Mouse (Mus musculus): ENCODE results near the gene Prnd. TPM values are rescaled to one million over a fixed set of nuclear protein-coding genes. Genes with fewer than 3 reads are reported as not detected.

Prnd gene
- polyA plus RNA-seq, 1 experiment from 2014 or later: 13.7 TPM

DNA sequence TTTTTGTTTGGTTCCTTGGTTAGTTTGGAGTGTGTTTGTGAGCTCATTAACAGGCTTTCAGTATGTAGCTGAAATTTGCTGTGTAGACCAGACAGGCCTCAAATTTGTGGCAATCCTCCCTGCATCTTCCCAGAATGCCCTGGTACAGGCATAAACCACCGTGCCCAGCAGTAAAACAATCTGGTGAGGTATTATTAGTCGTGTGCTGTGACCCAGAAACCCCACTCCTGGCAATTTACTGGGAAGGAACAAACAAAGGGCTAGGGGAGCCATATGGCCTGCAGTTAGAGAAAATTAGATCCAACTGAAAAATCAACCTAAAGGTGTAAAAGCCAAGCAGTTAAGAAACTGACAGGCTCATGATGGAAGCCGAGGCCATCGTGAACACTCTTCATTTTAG is 39.3 kb upstream of the Prnd start:
- no peak overlapping the region for H3K4me3 ChIP-seq
- peaks cover 18% of the 10 kb centered on the region for H3K4me1 ChIP-seq
- H3K36me3 ChIP-seq: no peaks in the 10 kb centered on the region
- H3K27me3 ChIP-seq (ENCODE audit: low read depth, poor library complexity, severe bottlenecking): peaks cover 12% of the 10 kb centered on the region; the same call in 1 of the 2 replicates
- DNase-seq (ENCODE audit: low spot score): no peak
- no peaks in the 10 kb centered on the region for H3K9me3 ChIP-seq (replicated peaks)
- WGBS: 20% methylated on average over 4 of the region's 4 CpGs
- H3K27ac ChIP-seq: peak overlapping the region; percentile 36; the same call in 1 of the 2 replicates

- Histone ChIP-seq H3K27me3 (ENCODE audit: low read depth, poor library complexity, severe bottlenecking) (peaks cover 12% of the 10 kb centered on the region; the same call in 1 of the 2 replicates), H3K27ac (no peak overlapping the region), H3K36me3 (0 out of 2 replicates have a peak, but pooled peaks cover 3% of the 10 kb centered on the region), H3K4me1 (peaks cover 18% of the 10 kb centered on the region), H3K9me3 (replicated peaks) (no peaks in the 10 kb centered on the region), H3K4me3 (no peak overlapping the region)
- no peak for DNase-seq (ENCODE audit: low spot score)
- 83% methylated on average over 8 of the region's 8 CpGs for WGBS
These were observed 38.0 kb upstream of the Prnd start for GRCm38 (mm10) chr2:131912526-131913258.

DNA sequence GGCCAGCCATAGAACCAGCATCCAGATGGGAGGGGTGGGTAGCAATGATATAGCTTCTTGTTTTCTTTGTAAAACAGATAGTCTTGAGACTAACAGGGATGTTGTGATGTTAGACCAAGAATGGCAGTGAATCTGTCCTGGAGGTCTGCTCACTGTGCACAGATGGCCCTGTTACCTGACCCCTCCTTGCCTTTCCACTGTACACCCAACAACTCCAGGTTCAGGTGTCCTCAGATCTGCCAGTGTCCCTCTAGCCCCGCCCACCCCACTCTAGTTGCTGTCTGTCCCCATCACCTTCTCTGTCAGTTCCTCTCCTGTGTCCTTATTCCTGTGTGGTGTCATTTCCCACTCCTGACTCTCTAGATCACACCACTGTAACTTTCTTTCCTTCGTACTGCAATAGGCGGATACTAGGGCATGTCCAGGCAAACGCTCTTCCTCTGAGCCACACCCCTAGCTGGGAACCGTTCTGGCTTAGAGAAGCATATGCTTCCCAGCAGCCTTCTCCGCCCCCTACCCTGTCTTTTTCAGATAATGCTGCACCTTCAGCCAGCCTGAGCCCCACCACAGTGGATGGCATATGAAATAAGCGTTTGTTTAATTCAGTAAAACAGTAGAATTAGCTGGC is 18.3 kb upstream of the Prnd start:
- peaks cover 4% of the 10 kb centered on the region; the same call in 1 of the 2 replicates for H3K36me3 ChIP-seq
- no peak overlapping the region for H3K4me3 ChIP-seq
- DNase-seq (ENCODE audit: low spot score): no peak
- no peaks in the 10 kb centered on the region for H3K27me3 ChIP-seq (ENCODE audit: low read depth, poor library complexity, severe bottlenecking)
- H3K9me3 ChIP-seq (replicated peaks): no peaks in the 10 kb centered on the region
- 71% methylated on average over 7 of the region's 7 CpGs for WGBS
- H3K27ac ChIP-seq: no peak overlapping the region
- no peaks in the 10 kb centered on the region for H3K4me1 ChIP-seq

DNA sequence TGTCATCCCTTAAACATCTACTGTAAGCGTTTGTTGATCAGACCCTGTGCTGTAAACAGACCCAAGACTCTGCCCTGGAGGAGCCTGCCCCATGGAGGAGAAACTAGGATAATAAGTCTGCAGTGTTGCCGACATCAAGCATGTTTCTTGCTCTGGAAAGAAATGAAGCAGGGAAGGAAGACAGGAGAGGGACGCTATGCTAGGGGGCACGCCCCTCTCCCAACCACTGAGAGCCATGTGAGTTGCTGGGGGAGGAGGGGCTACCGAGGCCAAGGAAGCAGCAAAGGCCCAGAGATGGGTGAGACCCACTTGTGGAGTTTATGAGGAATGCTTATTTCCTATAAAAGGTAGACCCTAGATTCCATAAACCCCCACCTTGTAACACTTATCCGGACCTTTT is 17.6 kb upstream of the Prnd start:
- no peak for DNase-seq (ENCODE audit: low spot score)
- Histone ChIP-seq H3K27me3 (ENCODE audit: low read depth, poor library complexity, severe bottlenecking) (no peaks in the 10 kb centered on the region), H3K4me3 (no peak overlapping the region), H3K9me3 (replicated peaks) (no peaks in the 10 kb centered on the region), H3K4me1 (no peaks in the 10 kb centered on the region), H3K27ac (no peak overlapping the region), H3K36me3 (peaks cover 4% of the 10 kb centered on the region; the same call in 1 of the 2 replicates)
- WGBS: 52% methylated on average over 6 of the region's 6 CpGs

- Histone ChIP-seq H3K36me3 (peaks cover 4% of the 10 kb centered on the region; the same call in 1 of the 2 replicates), H3K4me1 (no peaks in the 10 kb centered on the region), H3K9me3 (replicated peaks) (no peaks in the 10 kb centered on the region), H3K27ac (no peak overlapping the region), H3K4me3 (no peak overlapping the region), H3K27me3 (ENCODE audit: low read depth, poor library complexity, severe bottlenecking) (no peaks in the 10 kb centered on the region)
- DNase-seq (ENCODE audit: low spot score): no peak
- WGBS: 74% methylated on average over 3 of the region's 3 CpGs
These were observed 17.1 kb upstream of the Prnd start for GRCm38 (mm10) chr2:131933598-131933997.

DNA sequence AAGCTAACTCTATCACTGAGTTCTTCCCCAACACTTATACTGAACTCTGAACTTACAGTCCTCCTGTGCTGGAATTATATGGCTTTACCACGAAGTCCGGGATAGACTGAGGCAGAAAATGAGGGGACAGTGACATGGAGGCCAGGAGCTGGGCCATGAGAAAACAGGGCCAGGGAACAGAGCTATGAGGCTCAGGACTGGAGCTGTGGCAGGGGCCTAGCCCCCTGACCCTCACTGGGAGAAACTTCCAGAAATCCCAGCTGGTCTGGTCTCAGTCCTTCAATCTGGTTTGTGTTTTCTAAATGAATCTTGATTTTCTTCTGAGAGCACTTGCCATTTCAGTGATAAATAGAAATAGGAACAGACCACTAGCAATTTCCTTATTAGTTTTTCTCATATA is 16.4 kb upstream of the Prnd start:
- Histone ChIP-seq H3K4me3 (no peak overlapping the region), H3K36me3 (peaks cover 4% of the 10 kb centered on the region; the same call in 1 of the 2 replicates), H3K9me3 (replicated peaks) (no peaks in the 10 kb centered on the region), H3K27ac (no peak overlapping the region), H3K27me3 (ENCODE audit: low read depth, poor library complexity, severe bottlenecking) (no peaks in the 10 kb centered on the region), H3K4me1 (no peaks in the 10 kb centered on the region)
- no peak for DNase-seq (ENCODE audit: low spot score)
- WGBS: 83% methylated on average over 2 of the region's 2 CpGs

- WGBS: 82% methylated on average over 10 of the region's 10 CpGs
- DNase-seq (ENCODE audit: low spot score): no peak
- no peaks in the 10 kb centered on the region for H3K27me3 ChIP-seq (ENCODE audit: low read depth, poor library complexity, severe bottlenecking)
- no peaks in the 10 kb centered on the region for H3K4me1 ChIP-seq
- peaks cover 4% of the 10 kb centered on the region; the same call in 1 of the 2 replicates for H3K36me3 ChIP-seq
- H3K4me3 ChIP-seq: no peak overlapping the region
- no peaks in the 10 kb centered on the region for H3K9me3 ChIP-seq (replicated peaks)
- H3K27ac ChIP-seq: no peak overlapping the region
These were observed 15.1 kb upstream of the Prnd start for GRCm38 (mm10) chr2:131935390-131936105.

DNA sequence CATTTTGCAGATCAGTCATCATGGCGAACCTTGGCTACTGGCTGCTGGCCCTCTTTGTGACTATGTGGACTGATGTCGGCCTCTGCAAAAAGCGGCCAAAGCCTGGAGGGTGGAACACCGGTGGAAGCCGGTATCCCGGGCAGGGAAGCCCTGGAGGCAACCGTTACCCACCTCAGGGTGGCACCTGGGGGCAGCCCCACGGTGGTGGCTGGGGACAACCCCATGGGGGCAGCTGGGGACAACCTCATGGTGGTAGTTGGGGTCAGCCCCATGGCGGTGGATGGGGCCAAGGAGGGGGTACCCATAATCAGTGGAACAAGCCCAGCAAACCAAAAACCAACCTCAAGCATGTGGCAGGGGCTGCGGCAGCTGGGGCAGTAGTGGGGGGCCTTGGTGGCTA is 14.3 kb upstream of the Prnd start:
- Histone ChIP-seq H3K27ac (no peak overlapping the region), H3K27me3 (ENCODE audit: low read depth, poor library complexity, severe bottlenecking) (no peaks in the 10 kb centered on the region), H3K4me1 (no peaks in the 10 kb centered on the region), H3K4me3 (no peak overlapping the region), H3K36me3 (peaks cover 4% of the 10 kb centered on the region; the same call in 1 of the 2 replicates), H3K9me3 (replicated peaks) (no peaks in the 10 kb centered on the region)
- WGBS: 95% methylated on average over 10 of the region's 10 CpGs
- DNase-seq (ENCODE audit: low spot score): no peak

DNA sequence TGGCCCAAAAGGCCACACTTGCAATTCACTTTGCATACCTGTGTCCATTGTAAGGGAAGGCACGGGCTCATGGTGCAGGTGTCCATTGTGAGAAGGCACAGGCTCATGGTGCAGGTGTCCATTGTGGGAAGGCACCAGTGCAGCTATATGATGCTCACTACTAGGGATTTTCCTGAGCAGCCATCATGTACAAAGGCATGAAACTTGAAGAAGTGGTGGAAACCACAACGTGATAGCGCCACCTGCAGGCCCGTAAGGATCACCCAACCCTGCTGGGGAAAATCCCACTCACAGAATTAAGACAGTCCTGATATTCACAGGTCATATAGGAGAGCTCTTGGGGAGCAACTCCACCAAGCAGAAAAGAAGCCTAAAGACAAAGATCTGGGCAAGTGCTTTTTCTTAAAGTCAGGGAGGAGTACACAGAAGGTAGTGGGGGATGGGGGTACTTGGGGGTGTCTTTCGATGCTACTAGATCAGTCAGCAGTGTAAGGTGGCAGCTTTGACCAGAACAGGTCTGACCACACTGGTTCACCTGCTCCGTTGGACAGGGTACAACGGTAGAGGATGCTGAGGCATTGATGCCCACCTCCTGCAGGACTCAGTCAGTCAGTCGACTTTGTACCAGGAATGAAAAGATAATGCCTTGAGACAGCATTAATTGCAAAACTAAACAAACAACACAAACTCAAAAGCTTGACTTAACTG is 11.1 kb upstream of the Prnd start:
- no peaks in the 10 kb centered on the region for H3K9me3 ChIP-seq (replicated peaks)
- H3K36me3 ChIP-seq: peaks cover 4% of the 10 kb centered on the region; the same call in 1 of the 2 replicates
- H3K27me3 ChIP-seq (ENCODE audit: low read depth, poor library complexity, severe bottlenecking): no peaks in the 10 kb centered on the region
- H3K27ac ChIP-seq: no peak overlapping the region
- no peaks in the 10 kb centered on the region for H3K4me1 ChIP-seq
- no peak overlapping the region for H3K4me3 ChIP-seq
- WGBS: 37% methylated on average over 8 of the region's 8 CpGs
- peak; percentile 54 for DNase-seq (ENCODE audit: low spot score)

- no peaks in the 10 kb centered on the region for H3K27me3 ChIP-seq (ENCODE audit: low read depth, poor library complexity, severe bottlenecking)
- DNase-seq (ENCODE audit: low spot score): no peak
- no peak overlapping the region for H3K4me3 ChIP-seq
- H3K36me3 ChIP-seq: peaks cover 4% of the 10 kb centered on the region; the same call in 1 of the 2 replicates
- H3K9me3 ChIP-seq (replicated peaks): no peaks in the 10 kb centered on the region
- WGBS: 82% methylated on average over 3 of the region's 3 CpGs
- no peaks in the 10 kb centered on the region for H3K4me1 ChIP-seq
- H3K27ac ChIP-seq: no peak overlapping the region
These were observed 10.2 kb upstream of the Prnd start for GRCm38 (mm10) chr2:131940506-131940905.

GRCm38 (mm10) chr2:131941501-131941900 is 9.2 kb upstream of the Prnd start:
- no peak overlapping the region for H3K27ac ChIP-seq
- 84% methylated on average over 6 of the region's 6 CpGs for WGBS

GRCm38 (mm10) chr2:131944370-131944769 is 6.3 kb upstream of the Prnd start:
- no peak overlapping the region for H3K27ac ChIP-seq
- 53% methylated on average over 1 of the region's 1 CpGs for WGBS
- H3K9me3 ChIP-seq (replicated peaks): no peaks in the 10 kb centered on the region
- DNase-seq (ENCODE audit: low spot score): no peak
- no peaks in the 10 kb centered on the region for H3K36me3 ChIP-seq
- no peaks in the 10 kb centered on the region for H3K27me3 ChIP-seq (ENCODE audit: low read depth, poor library complexity, severe bottlenecking)
- no peak overlapping the region for H3K4me3 ChIP-seq
- no peaks in the 10 kb centered on the region for H3K4me1 ChIP-seq

More at GRCm38 (mm10) chr2:131941501-131941900, 9.2 kb upstream of the Prnd start:
- Histone ChIP-seq H3K27me3 (ENCODE audit: low read depth, poor library complexity, severe bottlenecking) (no peaks in the 10 kb centered on the region), H3K4me1 (no peaks in the 10 kb centered on the region), H3K9me3 (replicated peaks) (no peaks in the 10 kb centered on the region), H3K4me3 (no peak overlapping the region), H3K36me3 (peaks cover 2% of the 10 kb centered on the region; the same call in 1 of the 2 replicates)
- DNase-seq (ENCODE audit: low spot score): no peak
